Mouse (Mus musculus): ENCODE results near the gene Ube2cbp.

DNA sequence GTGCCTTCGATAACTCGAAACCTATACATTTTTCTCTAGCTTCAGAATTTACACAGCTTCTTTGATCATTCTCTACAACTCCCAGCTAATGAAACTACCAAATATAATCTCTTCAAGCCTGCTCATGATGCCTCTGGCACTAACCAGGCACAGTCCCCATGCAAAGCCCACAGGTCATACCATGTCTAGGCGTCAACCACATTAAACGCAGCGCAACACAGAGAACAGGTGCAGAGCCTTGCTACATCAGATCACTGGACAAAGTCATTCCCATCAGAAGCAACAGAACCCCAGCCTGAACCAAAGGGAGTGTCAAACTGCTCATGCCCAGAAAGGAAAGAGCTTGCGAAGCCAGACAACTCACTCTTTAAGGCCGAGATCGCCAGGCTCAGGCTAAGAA, 28.1 kb downstream of the Ube2cbp start:
- no peak for TF ChIP-seq GATA1 (IDR thresholded peaks at IDR 0.05; ENCODE audit: borderline replicate concordance, low read length)
- no peak for TF ChIP-seq FLI1 (IDR thresholded peaks at IDR 0.05; ENCODE audit: low read length)
